Comparison of ENCODE assay signal across 16 mouse cellular contexts in genomic region chr8:44687126-44687525, GRCm38 (mm10).
"Had no signal": no experiment of that assay in that cellular context is flagged by ENCODE, and none has a peak within 500 bp of the region (broad histone marks: within the 10 kb centered on the region; RNA-seq: fewer than 3 reads in every experiment).

No protein-coding gene starts in this region.

- H3K36me3 ChIP-seq: limb, embryonic 15.5 days; midbrain, embryonic 13.5 days; midbrain, embryonic 15.5 days; neural tube, embryonic 12.5 days; stomach, embryonic 15.5 days had no signal

- H3K27me3 ChIP-seq: limb, embryonic 15.5 days; megakaryocyte, embryonic 14.5 days; midbrain, embryonic 13.5 days; midbrain, embryonic 15.5 days; neural tube, embryonic 12.5 days; stomach, embryonic 15.5 days had no signal

- H3K9ac ChIP-seq: limb, embryonic 15.5 days; liver, embryonic 14.5 days; lung, embryonic 14.5 days; midbrain, embryonic 13.5 days; midbrain, embryonic 15.5 days; neural tube, embryonic 12.5 days; stomach, embryonic 15.5 days had no signal

- DNase-seq: lung, embryonic 14.5 days; right cerebral cortex, postnatal 14 days; thymus, adult 2 months; thymus, postnatal 25 days; thymus, postnatal 4 days had no signal

- ATAC-seq: midbrain, embryonic 13.5 days; midbrain, embryonic 15.5 days had no signal

- H3K4me1 ChIP-seq: limb, embryonic 15.5 days; megakaryocyte, embryonic 14.5 days; midbrain, embryonic 13.5 days; midbrain, embryonic 15.5 days; neural tube, embryonic 12.5 days had no signal

- H3K27ac ChIP-seq: limb, embryonic 15.5 days; liver, embryonic 14.5 days; macrophage; midbrain, embryonic 13.5 days; midbrain, embryonic 15.5 days; neural tube, embryonic 12.5 days; stomach, embryonic 15.5 days; stomach, postnatal 0 days had no signal

- H3K4me2 ChIP-seq: limb, embryonic 15.5 days; liver, embryonic 11.5 days; lung, embryonic 14.5 days; midbrain, embryonic 11.5 days; midbrain, embryonic 13.5 days; midbrain, embryonic 15.5 days; neural tube, embryonic 12.5 days; stomach, embryonic 15.5 days had no signal

- H3K9me3 ChIP-seq: limb, embryonic 15.5 days; midbrain, embryonic 13.5 days; midbrain, embryonic 15.5 days; neural tube, embryonic 12.5 days; stomach, embryonic 15.5 days had no signal

- H3K4me3 ChIP-seq: limb, embryonic 15.5 days; megakaryocyte, embryonic 14.5 days; midbrain, embryonic 13.5 days; midbrain, embryonic 15.5 days; neural tube, embryonic 12.5 days; stomach, embryonic 15.5 days had no signal
